Mouse (Mus musculus) layer of hippocampus, adult 2 months (tissue): ENCODE data around the gene Col11a2. TPM values are rescaled to one million over a fixed set of nuclear protein-coding genes. Genes with fewer than 3 reads are reported as not detected.

ENCODE experiments used
- DNase-seq, 2 experiments: peaks; one replicate each; pipeline ENCODE4 v3.0.0; 2022; ENCODE audit warnings: low spot score in 2 of 2
- H3K27ac ChIP-seq: fragments of 200-600 bp; 2 replicates; pipeline ENCODE4 v1.8.1; 2022
- H3K4me3 ChIP-seq: fragments of 200-600 bp; 2 replicates; pipeline ENCODE4 v1.8.1; 2022; ENCODE audit warnings: mild to moderate bottlenecking
- CTCF ChIP-seq: fragments of 200-600 bp; conservative IDR thresholded peaks from 2 replicates; pipeline ENCODE4 v1.8.1; 2022; ENCODE audit warnings: antibody characterized with exemption, mild to moderate bottlenecking, moderate library complexity
- microRNA-seq, 2 experiments: library from miRNA; unstranded; fragments of <30 nt; microRNA quantifications; one replicate each; pipeline ENCODE4 v1.2.0; 2021
- total RNA-seq, 2 experiments: library from RNA; stranded (reverse); gene quantifications; 2 replicates each; pipeline ENCODE4 v1.2.3; 2021

Col11a2 gene
- total RNA-seq, 2 experiments from 2014 or later: 18.9 to 23.1 TPM

GRCm38 (mm10) chr17:34104804-34105203, 65.6 kb downstream of the Col11a2 start:
- no peak for DNase-seq
- Histone ChIP-seq H3K27ac (no peak overlapping the region), H3K4me3 (no peak overlapping the region)
- TF ChIP-seq CTCF: no peak

GRCm38 (mm10) chr17:34106555-34106954, 67.3 kb downstream of the Col11a2 start:
- Histone ChIP-seq H3K4me3 (no peak overlapping the region), H3K27ac (no peak overlapping the region)
- no peak for TF ChIP-seq CTCF
- DNase-seq: no peak

- DNase-seq: no peak
- no peak for TF ChIP-seq CTCF
- Histone ChIP-seq H3K27ac (no peak overlapping the region), H3K4me3 (no peak overlapping the region)
Measured at GRCm38 (mm10) chr17:34107109-34107867, 68.1 kb downstream of the Col11a2 start.

- DNase-seq: no peak
- TF ChIP-seq CTCF: no peak
- Histone ChIP-seq H3K27ac (no peak overlapping the region), H3K4me3 (no peak overlapping the region)
Measured at GRCm38 (mm10) chr17:34108460-34108859, 69.2 kb downstream of the Col11a2 start.

- no peak for DNase-seq
- peak; percentile 65 for TF ChIP-seq CTCF
- Histone ChIP-seq H3K4me3 (no peak overlapping the region), H3K27ac (no peak overlapping the region)
Measured at GRCm38 (mm10) chr17:34109038-34109805, 70.0 kb downstream of the Col11a2 start.

- peak overlapping the region; percentile 39; the same call in 1 of the 2 replicates for H3K27ac ChIP-seq
Measured at GRCm38 (mm10) chr17:34109806-34110195, 70.6 kb downstream of the Col11a2 start.

GRCm38 (mm10) chr17:34110309-34110708, 71.1 kb downstream of the Col11a2 start:
- H3K27ac ChIP-seq: peak overlapping the region; percentile 39; the same call in 1 of the 2 replicates
- no peak for TF ChIP-seq CTCF

More at GRCm38 (mm10) chr17:34109806-34110195, 70.6 kb downstream of the Col11a2 start:
- no peak for DNase-seq
- no peak for TF ChIP-seq CTCF
- H3K4me3 ChIP-seq: no peak overlapping the region

GRCm38 (mm10) chr17:34114114-34114513, 74.9 kb downstream of the Col11a2 start:
- no peak for DNase-seq
- H3K27ac ChIP-seq: no peak overlapping the region
- H3K4me3 ChIP-seq: no peak overlapping the region
- no peak for TF ChIP-seq CTCF

More at GRCm38 (mm10) chr17:34110309-34110708, 71.1 kb downstream of the Col11a2 start:
- H3K4me3 ChIP-seq: no peak overlapping the region
- DNase-seq: no peak

Small RNA genes within 50 kb of the gene (microRNA-seq; reads per million reads assigned to microRNA genes)
- 0 reads per million in 2 experiments for gene Mir219a-1
- gene Mir219c: 0 reads per million in 2 experiments

Other genes starting within 250 kb of the Col11a2 start
- gene Kank3, start 228.9 kb upstream of the Col11a2 start, total RNA-seq: 10 to 100 TPM; 35.2 to 40.6 TPM
- gene Rps28, start 214.9 kb upstream of the Col11a2 start, total RNA-seq: 100 to 1,000 TPM; 723 to 770 TPM
- 100 to 1,000 TPM; 207 to 208 TPM for gene Ndufa7, start 214.9 kb upstream of the Col11a2 start, total RNA-seq
- 10 to 100 TPM; 22.6 to 25.0 TPM for gene Cd320, start 196.3 kb upstream of the Col11a2 start, total RNA-seq
- not detected for gene Gm7029, start 165.6 kb upstream of the Col11a2 start, total RNA-seq
- gene Kifc1, start 148.8 kb upstream of the Col11a2 start, total RNA-seq: 1 to 10 TPM; 1.8 to 3.0 TPM
- gene Platr17, start 134.3 kb upstream of the Col11a2 start, total RNA-seq: under 1 TPM; 0.61 to 0.64 TPM
- gene Daxx, start 130.0 kb upstream of the Col11a2 start, total RNA-seq: 10 to 100 TPM; 26.1 to 32.9 TPM
- 10 to 100 TPM; 30.2 to 40.1 TPM for gene Tapbp, start 123.5 kb upstream of the Col11a2 start, total RNA-seq
- gene Zbtb22, start 123.5 kb upstream of the Col11a2 start, total RNA-seq: 10 to 100 TPM; 31.4 to 31.8 TPM
- gene Rgl2, start 109.9 kb upstream of the Col11a2 start, total RNA-seq: 10 to 100 TPM; 68.9 to 76.4 TPM
- gene Pfdn6, start 99.1 kb upstream of the Col11a2 start, total RNA-seq: 10 to 100 TPM; 86.5 to 97.4 TPM
- 10 to 100 TPM; 14.5 to 18.9 TPM for gene Wdr46, start 98.8 kb upstream of the Col11a2 start, total RNA-seq
- gene B3galt4, start 87.9 kb upstream of the Col11a2 start, total RNA-seq: 1 to 10 TPM; 6.3 TPM
- 10 to 100 TPM; 84.3 to 92.5 TPM for gene Vps52, start 83.6 kb upstream of the Col11a2 start, total RNA-seq
- 100 to 1,000 TPM; 310 to 336 TPM for gene Rps18, start 83.4 kb upstream of the Col11a2 start, total RNA-seq
- gene H2-K1, start 39.1 kb upstream of the Col11a2 start, total RNA-seq: 10 to 100 TPM; 20.7 to 22.5 TPM
- gene Ring1, start 14.8 kb upstream of the Col11a2 start, total RNA-seq: 10 to 100 TPM; 39.6 to 45.2 TPM
- 10 to 100 TPM; 55.6 to 59.5 TPM for gene H2-Ke6, start 11.4 kb upstream of the Col11a2 start, total RNA-seq
- 10 to 100 TPM; 97.7 to 98.9 TPM for gene Slc39a7, start 7.8 kb upstream of the Col11a2 start, total RNA-seq
- gene Rxrb, start 7.6 kb upstream of the Col11a2 start, total RNA-seq: 10 to 100 TPM; 80.6 to 85.5 TPM
- gene H2-Oa, start 52.9 kb downstream of the Col11a2 start, total RNA-seq: under 1 TPM in 1 of 2 experiments, not detected in 1; 0.44 TPM
- gene H2-DMa, start 80.1 kb downstream of the Col11a2 start, total RNA-seq: 10 to 100 TPM; 26.2 to 33.1 TPM
- 100 to 1,000 TPM; 196 to 200 TPM for gene Brd2, start 83.2 kb downstream of the Col11a2 start, total RNA-seq
- gene H2-DMb2, start 103.9 kb downstream of the Col11a2 start, total RNA-seq: under 1 TPM; 0.77 to 0.96 TPM
- gene H2-DMb1, start 113.6 kb downstream of the Col11a2 start, total RNA-seq: 1 to 10 TPM; 1.8 to 2.5 TPM
- gene Tap1, start 148.1 kb downstream of the Col11a2 start, total RNA-seq: 1 to 10 TPM; 3.3 to 3.4 TPM
- 1 to 10 TPM; 2.1 to 3.6 TPM for gene Psmb9, start 148.3 kb downstream of the Col11a2 start, total RNA-seq
- 1 to 10 TPM; 2.7 TPM for gene Psmb8, start 158.3 kb downstream of the Col11a2 start, total RNA-seq
- gene Tap2, start 164.1 kb downstream of the Col11a2 start, total RNA-seq: 1 to 10 TPM; 7.8 to 9.3 TPM
- gene H2-Ob, start 199.5 kb downstream of the Col11a2 start, total RNA-seq: under 1 TPM in 1 of 2 experiments, not detected in 1; 0.17 TPM
- gene H2-Ab1, start 218.3 kb downstream of the Col11a2 start, total RNA-seq: 1 to 10 TPM; 1.7 to 1.8 TPM
- 1 to 10 TPM in 1 of 2 experiments, under 1 TPM in 1; 0.66 to 1.2 TPM for gene H2-Aa, start 248.4 kb downstream of the Col11a2 start, total RNA-seq